Mouse (Mus musculus) inflammation-experienced regulatory T-cells, adult 6 months (primary cell): Measurements from ENCODE around the gene Tmed6. TPM values are rescaled to one million over a fixed set of nuclear protein-coding genes. Genes with fewer than 3 reads are reported as not detected.
"Not testable (repeated sequence)": the region's sequence is repeated elsewhere in the genome, so short reads cannot be mapped to it uniquely, and the experiment has no call there.

Experiments
- ATAC-seq: one replicate; pipeline ENCODE4 v1.8.0; 2017
- polyA plus RNA-seq, 3 experiments: library from polyadenylated mRNA; unstranded; fragments of 100-300 nt; shearing (Covaris generic); gene quantifications; one replicate each; pipeline ENCODE4 v1.2.1; 2017

The Tmed6 gene
- polyA plus RNA-seq = under 1 TPM in 1 of 3 experiments, not detected in 2; 0.52 TPM

GRCm38 (mm10) chr8:107065511-107066496 lies at the start of gene Tmed6:
Gene Tmed6 (minus strand): TSS chr8:107065644.
- peak; percentile 14 for ATAC-seq

DNA sequence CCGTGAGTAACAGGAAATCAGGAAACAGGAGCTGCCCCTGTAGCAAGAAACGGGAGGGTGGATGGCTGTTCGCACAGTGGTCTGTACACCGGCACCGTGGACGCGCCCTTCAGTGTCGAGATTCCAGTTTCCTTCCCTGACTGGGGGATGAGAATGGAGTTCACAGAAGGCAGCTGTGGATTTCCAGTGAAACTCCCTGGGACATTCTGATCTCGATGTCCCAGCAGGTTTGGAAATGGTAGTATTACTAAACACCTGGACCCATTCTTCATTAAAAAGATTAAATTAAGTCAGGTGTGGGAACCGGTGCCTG lies 49.5 kb upstream of the Tmed6 start:
- no peak for ATAC-seq

- ATAC-seq = peak; percentile 55
Observed at GRCm38 (mm10) chr8:107114150-107115007, 48.9 kb upstream of the Tmed6 start.

- ATAC-seq = no peak
Observed at GRCm38 (mm10) chr8:107113209-107113608, 47.8 kb upstream of the Tmed6 start.

DNA sequence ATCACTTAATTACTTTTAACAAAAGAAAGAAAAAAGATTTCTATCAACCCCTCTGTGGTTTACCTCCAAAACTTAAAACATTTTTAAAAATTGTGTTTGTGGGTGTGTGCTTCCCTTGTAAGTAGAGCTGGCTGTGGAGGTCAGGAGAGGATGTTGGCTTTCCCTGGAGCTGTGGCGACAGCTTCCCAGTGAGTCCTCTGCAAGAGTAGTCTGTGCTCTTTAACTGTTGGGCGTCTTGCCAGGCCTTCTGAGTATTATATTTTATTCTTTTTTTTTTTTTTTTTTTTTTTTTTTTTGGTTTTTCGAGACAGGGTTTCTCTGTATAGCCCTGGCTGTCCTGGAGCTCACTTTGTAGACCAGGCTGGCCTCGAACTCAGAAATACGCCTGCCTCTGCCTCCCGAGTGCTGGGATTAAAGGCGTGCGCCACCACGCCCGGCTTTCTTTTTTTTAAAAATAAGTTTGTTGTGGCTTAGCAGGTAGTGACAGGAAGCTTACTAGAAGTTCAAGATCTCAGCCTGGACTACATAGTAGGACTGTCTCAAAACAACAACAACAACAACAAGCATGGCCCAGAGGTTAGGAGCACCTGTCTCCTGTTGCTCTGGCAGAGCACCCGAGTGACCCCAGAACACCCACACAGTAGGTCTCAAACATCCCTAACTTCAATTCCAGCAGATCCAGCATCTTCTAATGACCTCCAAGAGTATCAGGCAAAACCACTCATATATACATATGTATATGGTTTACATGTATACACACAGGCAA lies 46.1 kb upstream of the Tmed6 start:
- no peak for ATAC-seq

DNA sequence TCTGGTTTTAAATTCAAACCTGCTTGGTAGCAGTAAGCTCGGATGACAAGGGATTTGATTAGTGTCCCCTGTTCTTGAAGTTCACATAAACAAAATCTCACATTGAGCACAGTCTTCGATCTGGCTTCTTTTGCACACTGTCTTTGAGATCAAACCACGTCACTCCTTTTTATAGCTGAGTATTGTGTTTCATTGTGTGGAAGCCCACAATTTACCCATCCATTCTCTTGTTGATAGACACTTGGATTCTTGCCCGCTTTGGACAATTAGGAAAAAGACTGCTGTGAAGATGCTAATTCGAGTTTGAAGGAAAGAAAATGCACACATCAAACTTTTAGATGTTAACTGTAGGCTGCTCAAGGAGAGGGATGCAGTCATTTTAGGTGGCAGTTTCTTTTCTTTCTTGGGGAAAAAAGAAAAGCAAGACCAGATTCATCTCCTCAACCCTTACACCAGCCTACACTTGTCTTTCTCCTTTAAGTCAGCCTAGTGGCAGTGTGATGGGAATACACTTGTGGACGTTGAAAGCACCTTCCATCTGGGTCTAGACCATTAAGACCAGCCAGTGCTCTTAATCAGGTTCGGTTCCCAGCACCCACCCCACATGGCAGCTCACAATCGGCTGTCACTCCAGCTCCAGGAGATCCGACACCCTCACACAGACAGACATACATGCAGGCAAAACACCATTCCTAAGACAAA lies 45.3 kb upstream of the Tmed6 start:
- no peak for ATAC-seq

- ATAC-seq = no peak
Observed at GRCm38 (mm10) chr8:107109816-107110435, 44.5 kb upstream of the Tmed6 start.

DNA sequence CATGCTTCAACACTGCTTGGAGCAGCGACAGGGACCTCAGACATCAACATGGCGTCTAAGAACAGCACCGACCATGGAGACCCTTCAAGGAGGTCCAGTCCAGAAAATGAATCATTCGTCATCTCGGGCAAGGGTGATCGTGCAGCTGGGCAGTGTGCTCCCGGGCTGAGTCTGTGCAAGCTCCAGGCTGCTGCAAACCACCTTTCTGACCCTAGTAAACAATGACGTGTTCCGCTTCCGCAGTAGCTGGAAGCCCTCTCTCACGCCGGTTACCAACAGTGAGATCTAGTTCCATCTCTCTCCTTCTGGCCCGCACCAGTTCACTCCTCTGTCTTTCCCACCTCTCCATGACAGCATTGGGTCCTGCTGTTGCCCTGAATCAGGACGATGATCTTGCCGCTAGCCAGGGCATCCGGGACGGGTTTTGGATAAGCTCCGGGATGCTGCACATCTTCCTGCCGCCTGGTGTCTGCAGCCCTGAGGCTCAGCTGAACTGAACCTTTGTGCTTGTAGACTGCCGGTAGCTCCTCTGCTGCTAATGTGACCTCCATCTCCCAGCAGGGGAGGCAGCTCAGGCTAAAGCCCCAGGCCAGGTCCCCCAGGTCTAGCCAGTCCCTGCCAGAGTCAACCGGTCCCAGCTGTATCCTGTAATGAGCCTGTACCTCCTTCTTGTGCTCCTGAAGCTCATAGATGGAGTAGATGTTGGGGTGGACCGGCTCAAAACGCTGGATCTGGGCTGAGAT lies 43.7 kb upstream of the Tmed6 start:
- no peak for ATAC-seq

DNA sequence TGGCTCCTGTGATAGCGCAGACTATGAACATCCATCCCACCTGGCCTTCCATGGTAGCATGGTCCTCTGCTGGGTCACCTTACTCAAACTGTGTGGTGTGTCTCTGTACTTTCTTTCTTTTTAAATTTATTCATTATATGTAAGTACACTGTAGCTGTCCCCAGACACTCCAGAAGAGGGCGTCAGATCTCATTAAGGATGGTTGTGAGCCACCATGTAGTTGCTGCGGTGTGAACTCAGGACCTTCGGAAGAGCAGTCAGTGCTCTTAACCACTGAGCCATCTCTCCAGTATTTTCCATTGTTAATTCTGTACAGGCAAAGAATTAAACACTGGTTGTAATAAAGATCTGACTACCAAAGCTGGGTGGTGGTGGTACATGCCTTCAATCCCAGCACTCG lies 42.6 kb upstream of the Tmed6 start:
- ATAC-seq = not testable (repeated sequence)

DNA sequence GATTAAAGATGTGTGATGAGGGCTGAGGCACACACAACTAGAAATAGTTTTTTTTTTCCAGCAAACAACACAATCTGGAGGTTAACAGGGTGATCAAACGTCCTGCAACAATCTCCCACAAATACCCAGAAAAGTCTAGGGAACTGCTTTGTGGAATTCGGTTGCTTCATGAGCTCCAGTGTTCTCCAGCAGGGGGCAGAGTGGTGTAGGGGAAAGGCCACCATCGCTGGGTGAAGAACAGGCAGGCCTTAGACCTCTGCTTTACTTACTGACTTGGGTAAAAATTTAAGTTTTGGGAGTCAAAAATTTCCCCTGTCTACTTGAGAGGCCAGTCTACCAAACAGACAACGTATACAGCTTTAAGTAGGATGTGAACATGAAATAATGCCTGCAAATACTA lies 39.1 kb upstream of the Tmed6 start:
- ATAC-seq = peak; percentile 41

- ATAC-seq = no peak
Observed at GRCm38 (mm10) chr8:107100635-107101034, 35.2 kb upstream of the Tmed6 start.

DNA sequence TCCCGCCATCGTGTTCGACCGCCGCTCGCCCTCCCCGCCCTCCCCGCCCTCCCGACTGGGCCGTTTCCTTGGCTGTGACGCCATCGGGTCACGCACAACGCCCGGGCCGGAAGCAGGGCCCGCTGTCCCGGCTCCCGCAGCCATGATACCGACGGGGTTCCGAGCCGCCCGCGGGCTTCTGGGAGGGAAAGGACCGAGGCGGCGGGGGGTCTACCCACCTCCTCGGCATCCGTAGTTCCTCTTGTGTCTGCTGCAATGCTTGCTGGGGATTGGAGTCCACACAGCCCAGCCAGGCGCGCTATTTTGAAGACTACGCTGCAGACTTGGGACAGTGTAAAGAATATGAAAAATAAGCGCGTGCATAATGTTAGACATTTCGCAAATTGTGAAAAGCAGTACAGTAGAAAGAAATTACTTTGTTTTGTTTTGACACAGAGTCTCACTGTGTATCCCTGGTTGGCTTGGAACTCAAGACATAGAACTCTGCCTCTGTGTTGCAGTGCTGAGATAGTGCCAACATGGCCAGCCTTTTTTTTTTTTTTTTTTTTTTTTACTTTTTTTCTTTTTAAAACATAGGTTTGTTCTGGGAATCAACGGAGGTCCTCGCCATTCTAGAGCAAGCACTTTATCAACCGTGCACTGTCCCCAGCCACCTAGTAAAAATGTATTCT lies 31.1 kb upstream of the Tmed6 start, which contains the start of gene Terf2:
Terf2 (minus strand) TSS at position 182 of the 671 bp plus-strand sequence.
- peak; percentile 88 for ATAC-seq

DNA sequence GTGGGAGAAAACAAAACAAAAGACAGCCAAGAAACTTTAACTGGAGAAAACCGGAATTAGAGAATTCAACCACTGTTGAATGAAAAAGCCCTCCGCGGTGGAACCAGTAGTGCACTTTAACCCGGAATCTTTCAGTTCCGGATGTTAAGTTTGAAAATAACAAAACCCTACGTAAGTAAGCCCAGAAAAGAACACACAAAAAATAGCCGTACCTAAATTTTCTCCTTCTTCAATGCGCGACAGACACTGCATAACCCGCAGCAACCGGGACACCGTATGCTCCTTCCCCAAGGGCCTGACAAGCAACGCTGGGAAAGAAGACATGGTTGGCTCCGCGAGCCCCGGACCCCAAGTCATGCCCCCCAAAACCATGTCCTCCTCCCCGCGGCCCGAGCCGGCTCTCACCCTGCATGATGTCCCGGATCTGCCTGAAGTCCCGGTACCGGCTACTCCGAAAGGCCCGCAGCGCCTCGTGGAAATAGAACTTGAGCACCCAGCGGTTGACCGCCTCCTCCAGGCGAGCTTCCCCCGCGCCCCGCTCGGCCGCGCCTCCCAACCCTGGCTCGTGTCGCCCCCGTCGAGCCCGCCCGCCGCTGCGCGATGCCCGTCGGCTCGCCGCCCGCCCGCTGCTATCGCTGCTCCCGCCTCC lies 30.4 kb upstream of the Tmed6 start:
- ATAC-seq = peak; percentile 54

DNA sequence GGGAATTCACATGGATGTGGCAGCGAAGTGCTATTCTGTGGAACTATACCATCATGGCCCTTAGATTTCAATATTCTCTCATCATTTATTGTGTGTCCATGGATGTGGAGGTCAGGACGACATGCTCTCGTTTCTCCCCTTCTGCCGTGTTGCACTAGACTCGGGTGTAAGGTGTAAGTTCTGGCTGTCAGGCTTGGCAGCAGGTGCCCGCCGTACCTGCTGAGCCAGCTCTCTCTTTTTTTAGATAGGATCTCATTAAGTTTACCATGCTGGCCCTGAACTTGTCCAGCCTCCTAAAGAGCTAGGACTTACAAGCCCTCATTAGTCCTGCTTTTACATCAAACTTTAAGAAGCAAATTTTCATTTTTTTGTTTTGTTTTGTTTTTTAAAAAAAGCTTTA lies 25.1 kb upstream of the Tmed6 start:
- ATAC-seq = no peak

DNA sequence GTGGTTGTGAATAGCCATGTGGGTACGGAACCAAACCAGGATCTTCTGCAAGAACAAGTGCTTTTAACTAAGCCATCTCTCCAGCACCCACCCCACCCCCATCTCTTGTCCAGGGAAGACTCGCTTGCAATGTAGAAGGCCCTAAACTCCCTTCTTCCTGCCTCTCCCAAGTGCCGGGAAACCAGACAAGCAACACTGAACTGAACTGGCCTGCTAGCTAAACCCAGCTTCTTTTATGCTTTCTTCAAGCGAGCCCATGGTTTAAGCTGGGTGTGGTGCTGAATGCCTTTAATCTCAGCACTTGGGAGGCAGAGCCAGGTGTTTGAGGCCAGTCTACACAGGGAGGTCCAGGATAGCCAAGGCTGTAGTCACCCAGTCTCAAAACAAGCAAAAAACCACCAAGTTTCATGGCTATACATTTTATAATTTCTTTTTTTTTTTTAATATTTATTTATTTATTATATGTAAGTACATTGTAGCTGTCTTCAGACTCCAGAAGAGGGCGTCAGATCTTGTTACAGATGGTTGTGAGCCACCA lies 23.2 kb upstream of the Tmed6 start:
- no peak for ATAC-seq

DNA sequence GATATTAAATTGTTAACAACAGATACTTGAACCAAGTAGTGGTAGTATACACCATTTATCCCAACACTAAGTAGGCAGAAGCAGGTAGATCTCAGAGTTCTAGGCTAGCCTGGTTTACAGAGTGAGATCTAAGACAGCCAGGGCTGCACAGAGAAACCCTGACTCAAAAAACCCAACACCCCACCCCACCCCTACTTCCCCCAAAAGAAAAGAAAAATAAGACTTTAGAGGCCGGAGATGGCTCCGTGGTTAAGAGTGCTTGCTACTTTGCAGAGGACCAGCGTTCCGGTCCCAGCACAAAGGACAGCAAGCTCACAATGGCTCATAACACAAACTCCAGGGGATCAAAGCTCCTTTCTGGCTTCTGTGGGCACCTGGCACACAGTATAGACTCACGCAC lies 20.6 kb upstream of the Tmed6 start:
- ATAC-seq = no peak

DNA sequence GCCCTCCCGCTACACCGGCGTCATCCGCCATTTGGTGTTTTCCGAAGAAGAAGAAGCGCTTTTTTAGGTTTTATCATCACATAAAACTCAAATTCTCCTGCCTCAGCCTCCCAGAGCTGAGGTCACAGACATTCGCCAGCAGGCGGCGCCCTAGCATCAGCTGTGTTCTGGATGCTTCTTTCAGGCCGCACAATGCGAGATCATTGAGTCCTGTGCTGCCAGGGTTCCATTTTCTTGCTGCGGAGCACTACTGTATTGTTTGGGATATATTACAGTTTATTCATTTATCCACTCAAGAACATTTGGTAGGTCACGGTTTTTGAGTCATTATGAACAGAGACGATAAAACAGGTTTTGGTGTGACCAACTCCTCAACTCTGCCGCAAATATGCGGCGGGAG lies 19.9 kb upstream of the Tmed6 start:
- no peak for ATAC-seq

DNA sequence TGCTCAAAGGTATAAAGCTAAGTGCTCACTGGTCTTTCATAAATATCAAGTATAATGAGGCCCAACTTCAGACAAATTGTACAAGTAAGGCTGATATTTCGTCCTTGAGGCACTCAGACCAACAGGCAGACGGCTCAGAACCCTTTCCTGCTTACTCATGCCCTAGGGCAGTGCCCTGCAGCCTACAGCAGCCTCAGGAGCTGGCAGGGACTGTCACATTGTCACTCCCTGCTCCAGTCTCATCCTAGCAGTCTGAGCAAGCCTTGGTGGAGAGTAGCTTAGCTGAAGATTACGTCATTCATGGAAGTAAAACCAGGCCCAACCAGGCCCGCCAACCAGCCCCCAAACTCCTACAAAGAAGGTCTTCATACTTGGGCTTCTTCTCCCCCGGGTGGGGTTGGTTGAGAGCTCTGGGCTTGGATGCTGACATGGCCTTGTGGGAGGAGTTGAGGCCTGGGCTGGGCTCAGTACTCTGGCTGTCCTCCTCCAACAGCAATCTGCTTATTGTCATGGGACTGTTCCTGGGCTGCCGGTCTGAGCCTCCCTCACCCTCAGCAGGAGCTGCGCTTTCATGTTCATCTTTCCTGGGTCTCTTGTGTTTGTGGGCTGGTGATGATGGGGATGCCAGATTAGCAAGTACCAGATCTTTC lies 10.9 kb upstream of the Tmed6 start:
- no peak for ATAC-seq

DNA sequence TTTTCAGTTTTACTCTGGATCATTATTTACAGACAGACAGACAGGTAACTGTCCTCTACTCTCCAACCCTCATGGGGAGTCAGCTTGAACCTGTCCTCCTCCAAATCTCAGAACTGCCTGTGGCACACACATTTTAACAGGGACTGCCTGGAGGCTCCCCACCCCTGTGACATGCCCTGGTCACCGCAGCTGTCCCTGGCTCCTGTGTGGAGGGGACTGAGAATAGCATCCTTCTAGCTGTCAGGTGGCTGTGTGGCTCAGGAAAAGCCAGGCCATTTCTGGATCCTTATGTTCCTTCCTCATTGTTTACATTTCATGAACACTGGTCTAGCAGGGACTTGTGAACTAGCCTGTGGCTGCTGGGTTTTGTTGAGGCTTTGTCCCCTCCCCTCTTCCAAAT lies 8.7 kb upstream of the Tmed6 start:
- no peak for ATAC-seq
